Mouse (Mus musculus) stomach, postnatal 0 days (tissue): ENCODE measurements around the gene Mrpl49. TPM values are rescaled to one million over a fixed set of nuclear protein-coding genes. Genes with fewer than 3 reads are reported as not detected.
A peak's percentile ranks its signal among the peaks of the same experiment; 100 is the strongest.

ENCODE experiments used
- ATAC-seq: fragments of 200-750 bp; cut with Nextera tagmentation; 2 replicates; pipeline ENCODE4 v1.8.0; 2017; ENCODE audit not compliant: low FRiP score, low TSS enrichment
- DNase-seq: peaks from one replicate; pipeline ENCODE4 v3.0.0-alpha.2; 2016; ENCODE audit warnings: low spot score
- H3K27ac ChIP-seq: fragments of 300-500 bp; sonication (generic); replicated peaks from 2 replicates; pipeline ENCODE4 v1.5.1; 2014; ENCODE audit warnings: mild to moderate bottlenecking, control low read depth
- H3K27me3 ChIP-seq: fragments of 300-500 bp; sonication (generic); 2 replicates; pipeline ENCODE4 v1.6.1; 2014; ENCODE audit warnings: low read length; ENCODE audit not compliant: control insufficient read depth, insufficient read depth
- H3K36me3 ChIP-seq: fragments of 300-500 bp; sonication (generic); 2 replicates; pipeline ENCODE4 v1.6.1; 2014; ENCODE audit warnings: low read length, mixed read lengths; ENCODE audit not compliant: control insufficient read depth, insufficient read depth
- H3K4me1 ChIP-seq: fragments of 300-500 bp; sonication (generic); replicated peaks from 2 replicates; pipeline ENCODE4 v1.6.1; 2014; ENCODE audit warnings: antibody characterized with exemption; ENCODE audit not compliant: control insufficient read depth, insufficient read depth
- H3K4me2 ChIP-seq: fragments of 300-500 bp; sonication (generic); replicated peaks from 2 replicates; pipeline ENCODE4 v1.6.1; 2014; ENCODE audit warnings: low read depth, mild to moderate bottlenecking, control low read depth, moderate library complexity
- H3K4me3 ChIP-seq: fragments of 300-500 bp; sonication (generic); 2 replicates; pipeline ENCODE4 v1.5.1; 2014; ENCODE audit warnings: low read depth, low read length, control low read depth
- H3K9ac ChIP-seq: fragments of 300-500 bp; sonication (generic); 2 replicates; pipeline ENCODE4 v1.6.1; 2014; ENCODE audit warnings: mild to moderate bottlenecking, low read length, control low read depth, mixed read lengths
- H3K9me3 ChIP-seq: fragments of 300-500 bp; sonication (generic); 2 replicates; pipeline ENCODE4 v1.6.1; 2016; ENCODE audit warnings: low read length; ENCODE audit not compliant: control insufficient read depth
- CTCF ChIP-seq: IDR thresholded peaks from 2 replicates; pipeline ENCODE4 v1.5.1; 2016; ENCODE audit warnings: antibody characterized with exemption, low read depth, mild to moderate bottlenecking, moderate library complexity
- EP300 ChIP-seq: optimal IDR thresholded peaks from 2 replicates; pipeline ENCODE3; 2016; ENCODE audit warnings: antibody characterized with exemption
- WGBS: fragments of 180-500 bp; shearing (Covaris S2); extraction: QIAGEN DNeasy Blood & Tissue Kit; methylation state at CpG from one replicate; pipeline ENCODE4 v1.1.7; 2014; 5-methylcytosine and 5-hydroxymethylcytosine counted together
- polyA plus RNA-seq: library from polyadenylated mRNA; unstranded; fragments of >200 nt; fragmentation: Nextera tagmentation; extraction: Ambion mirVana; gene quantifications from 2 replicates; pipeline ENCODE4 v1.2.1, GENCODE M21; 2015

Mrpl49 gene
- polyA plus RNA-seq, 1 experiment from 2014 or later = 35.0 TPM

GRCm38 (mm10) chr19:6038326-6038725, 19.3 kb downstream of the Mrpl49 start:
- Histone ChIP-seq H3K9ac (no peak overlapping the region), H3K27ac (no peak overlapping the region), H3K4me3 (no peak overlapping the region), H3K27me3 (no peaks in the 10 kb centered on the region), H3K9me3 (no peaks in the 10 kb centered on the region), H3K4me1 (no peaks in the 10 kb centered on the region), H3K36me3 (no peaks in the 10 kb centered on the region), H3K4me2 (no peak overlapping the region)
- ATAC-seq (no peak), DNase-seq (no peak)
- WGBS = 78% methylated on average over 7 of the region's 7 CpGs
- no peak for TF ChIP-seq CTCF
- no peak for TF ChIP-seq EP300

- Histone ChIP-seq H3K9me3 (no peaks in the 10 kb centered on the region), H3K36me3 (no peaks in the 10 kb centered on the region), H3K9ac (no peak overlapping the region), H3K4me2 (no peak overlapping the region), H3K27me3 (no peaks in the 10 kb centered on the region), H3K27ac (no peak overlapping the region), H3K4me1 (no peaks in the 10 kb centered on the region), H3K4me3 (no peak overlapping the region)
- TF ChIP-seq EP300 (no peak), CTCF (no peak)
- DNase-seq = no peak
- ATAC-seq = no peak
Measured at GRCm38 (mm10) chr19:6037695-6038094, 19.9 kb downstream of the Mrpl49 start.

GRCm38 (mm10) chr19:6035966-6036585, 21.5 kb downstream of the Mrpl49 start:
- ATAC-seq = 0 out of 2 replicates have a peak, but pooled peaks have one; percentile 24
- Histone ChIP-seq H3K9ac (no peak overlapping the region), H3K4me1 (no peaks in the 10 kb centered on the region), H3K9me3 (no peaks in the 10 kb centered on the region), H3K36me3 (no peaks in the 10 kb centered on the region), H3K4me3 (no peak overlapping the region), H3K4me2 (no peak overlapping the region), H3K27ac (no peak overlapping the region), H3K27me3 (no peaks in the 10 kb centered on the region)
- no peak for DNase-seq
- TF ChIP-seq EP300 (no peak), CTCF (no peak)
- WGBS = 61% methylated on average over 9 of the region's 9 CpGs

- peak; percentile 40; the same call in 1 of the 2 replicates for ATAC-seq
- DNase-seq = peak; percentile 41
- WGBS = 58% methylated on average over 14 of the region's 14 CpGs
- Histone ChIP-seq H3K9me3 (no peaks in the 10 kb centered on the region), H3K9ac (no peak overlapping the region), H3K4me1 (no peaks in the 10 kb centered on the region), H3K4me3 (no peak overlapping the region), H3K27me3 (no peaks in the 10 kb centered on the region), H3K4me2 (no peak overlapping the region), H3K27ac (no peak overlapping the region), H3K36me3 (no peaks in the 10 kb centered on the region)
- no peak for TF ChIP-seq EP300
- TF ChIP-seq CTCF = no peak
Measured at GRCm38 (mm10) chr19:6030520-6031280, 26.9 kb downstream of the Mrpl49 start.

GRCm38 (mm10) chr19:6029426-6029825, 28.2 kb downstream of the Mrpl49 start:
- Histone ChIP-seq H3K36me3 (no peaks in the 10 kb centered on the region), H3K9ac (no peak overlapping the region), H3K27ac (no peak overlapping the region), H3K4me3 (no peak overlapping the region), H3K27me3 (no peaks in the 10 kb centered on the region), H3K9me3 (no peaks in the 10 kb centered on the region), H3K4me2 (no peak overlapping the region), H3K4me1 (no peaks in the 10 kb centered on the region)
- ATAC-seq (no peak), DNase-seq (no peak)
- 75% methylated on average over 9 of the region's 9 CpGs for WGBS
- TF ChIP-seq CTCF = no peak
- no peak for TF ChIP-seq EP300

- DNase-seq = no peak
Measured at GRCm38 (mm10) chr19:6028991-6029390, 28.6 kb downstream of the Mrpl49 start.

More at GRCm38 (mm10) chr19:6028991-6029390, 28.6 kb downstream of the Mrpl49 start:
- 69% methylated on average over 6 of the region's 6 CpGs for WGBS
- H3K9me3 ChIP-seq = no peaks in the 10 kb centered on the region
- no peak overlapping the region for H3K9ac ChIP-seq
- H3K4me3 ChIP-seq = no peak overlapping the region
- H3K36me3 ChIP-seq = no peaks in the 10 kb centered on the region
- no peak overlapping the region for H3K4me2 ChIP-seq
- H3K4me1 ChIP-seq = no peaks in the 10 kb centered on the region
- no peaks in the 10 kb centered on the region for H3K27me3 ChIP-seq
- ATAC-seq = no peak
- H3K27ac ChIP-seq = no peak overlapping the region
- TF ChIP-seq EP300 (no peak), CTCF (no peak)
